Mouse (Mus musculus) neural tube, embryonic 13.5 days (tissue): Measurements from ENCODE around the gene Olfr1395. TPM values are rescaled to one million over a fixed set of nuclear protein-coding genes. Genes with fewer than 3 reads are reported as not detected.
A peak's percentile ranks its signal among the peaks of the same experiment; 100 is the strongest.
"Not testable (repeated sequence)": the region's sequence is repeated elsewhere in the genome, so short reads cannot be mapped to it uniquely, and the experiment has no call there.

ENCODE experiments used
- ATAC-seq: fragments of 200-750 bp; cut with Nextera tagmentation; 2 replicates; pipeline ENCODE4 v1.8.0; 2017; ENCODE audit warnings: low read depth, mild to moderate bottlenecking, moderate TSS enrichment, moderate library complexity
- H3K27ac ChIP-seq: fragments of 300-500 bp; sonication (generic); replicated peaks from 2 replicates; pipeline ENCODE4 v1.5.1; 2015; ENCODE audit warnings: moderate library complexity, mild to moderate bottlenecking, inconsistent platforms
- H3K27me3 ChIP-seq: fragments of 300-500 bp; sonication (generic); 2 replicates; pipeline ENCODE4 v1.6.1; 2015; ENCODE audit warnings: mild to moderate bottlenecking, inconsistent platforms
- H3K36me3 ChIP-seq: fragments of 300-500 bp; sonication (generic); 2 replicates; pipeline ENCODE4 v1.6.1; 2015; ENCODE audit warnings: mild to moderate bottlenecking, inconsistent platforms
- H3K4me1 ChIP-seq: fragments of 300-500 bp; sonication (generic); replicated peaks from 2 replicates; pipeline ENCODE4 v1.6.1; 2015; ENCODE audit warnings: inconsistent platforms
- H3K4me2 ChIP-seq: fragments of 300-500 bp; sonication (generic); 2 replicates; pipeline ENCODE4 v1.6.1; 2015; ENCODE audit warnings: inconsistent platforms, mild to moderate bottlenecking, moderate library complexity
- H3K4me3 ChIP-seq: fragments of 300-500 bp; sonication (generic); 2 replicates; pipeline ENCODE4 v1.5.1; 2015; ENCODE audit warnings: mild to moderate bottlenecking, inconsistent platforms
- H3K9ac ChIP-seq: fragments of 300-500 bp; sonication (generic); 2 replicates; pipeline ENCODE4 v1.6.1; 2015; ENCODE audit warnings: moderate library complexity, mild to moderate bottlenecking, inconsistent platforms
- H3K9me3 ChIP-seq: fragments of 300-500 bp; sonication (generic); 2 replicates; pipeline ENCODE4 v1.6.1; 2016; ENCODE audit warnings: inconsistent platforms
- WGBS: fragments of 180-500 bp; shearing (Covaris S2); methylation state at CpG from one replicate; pipeline ENCODE4 v1.1.7; 2015; 5-methylcytosine and 5-hydroxymethylcytosine counted together
- polyA plus RNA-seq: library from polyadenylated mRNA; unstranded; fragments of >200 nt; fragmentation: Nextera tagmentation; extraction: Ambion mirVana; gene quantifications from 2 replicates; pipeline ENCODE4 v1.2.1, GENCODE M21; 2015

Gene Olfr1395
- polyA plus RNA-seq, 1 experiment from 2014 or later, result not detected

GRCm38 (mm10) chr11:49114158-49114557 is 27.9 kb upstream of the Olfr1395 start:
- no peak overlapping the region for H3K27ac ChIP-seq
- no peaks in the 10 kb centered on the region for H3K4me1 ChIP-seq
- H3K27me3 ChIP-seq, result no peaks in the 10 kb centered on the region
- no peak overlapping the region for H3K4me2 ChIP-seq
- no peaks in the 10 kb centered on the region for H3K9me3 ChIP-seq
- no peak for ATAC-seq
- no peak overlapping the region for H3K4me3 ChIP-seq
- 75% methylated on average over 2 of the region's 2 CpGs for WGBS
- H3K36me3 ChIP-seq, result no peaks in the 10 kb centered on the region
- H3K9ac ChIP-seq, result no peak overlapping the region

- H3K9ac ChIP-seq, result no peak within 1 kb of the TSS
- H3K27me3 ChIP-seq, result no peaks in the 10 kb centered on the region
- H3K4me3 ChIP-seq, result no peak within 1 kb of the TSS
- no peaks in the 10 kb centered on the region for H3K4me1 ChIP-seq
- no peaks in the 10 kb centered on the region for H3K9me3 ChIP-seq
- no peak for ATAC-seq
- H3K36me3 ChIP-seq, result no peaks in the 10 kb centered on the region
- no peak within 1 kb of the TSS for H3K27ac ChIP-seq
- no peak within 1 kb of the TSS for H3K4me2 ChIP-seq
Observed at GRCm38 (mm10) chr11:49114774-49115173, 27.3 kb upstream of the Olfr1395 start, which contains the start of gene Olfr1396. Olfr1396 (minus strand) TSS chr11:49114874.

- Histone ChIP-seq H3K27ac (no peak overlapping the region), H3K36me3 (no peaks in the 10 kb centered on the region), H3K4me1 (no peaks in the 10 kb centered on the region), H3K9me3 (no peaks in the 10 kb centered on the region), H3K27me3 (no peaks in the 10 kb centered on the region), H3K9ac (no peak overlapping the region), H3K4me3 (no peak overlapping the region), H3K4me2 (no peak overlapping the region)
- WGBS, result 81% methylated on average over 3 of the region's 3 CpGs
- no peak for ATAC-seq
Observed at GRCm38 (mm10) chr11:49119635-49120034, 22.4 kb upstream of the Olfr1395 start.

- WGBS, result 84% methylated on average over 2 of the region's 2 CpGs
- H3K27ac ChIP-seq, result no peak overlapping the region
- H3K9ac ChIP-seq, result no peak overlapping the region
- no peaks in the 10 kb centered on the region for H3K36me3 ChIP-seq
- H3K27me3 ChIP-seq, result no peaks in the 10 kb centered on the region
- no peak overlapping the region for H3K4me2 ChIP-seq
- no peak for ATAC-seq
- no peaks in the 10 kb centered on the region for H3K4me1 ChIP-seq
- no peaks in the 10 kb centered on the region for H3K9me3 ChIP-seq
- H3K4me3 ChIP-seq, result no peak overlapping the region
Observed at GRCm38 (mm10) chr11:49124169-49124568, 17.9 kb upstream of the Olfr1395 start.

- Histone ChIP-seq H3K36me3 (no peaks in the 10 kb centered on the region), H3K4me3 (no peak within 1 kb of the TSS), H3K9me3 (no peaks in the 10 kb centered on the region), H3K4me2 (no peak within 1 kb of the TSS), H3K9ac (no peak within 1 kb of the TSS), H3K4me1 (no peaks in the 10 kb centered on the region), H3K27ac (no peak within 1 kb of the TSS), H3K27me3 (no peaks in the 10 kb centered on the region)
- no peak for ATAC-seq
- 76% methylated on average over 1 of the region's 1 CpGs for whole genome bisulfite sequencing
Observed at GRCm38 (mm10) chr11:49154077-49154476, 12.0 kb downstream of the Olfr1395 start, which contains the start of gene Olfr1394. Olfr1394 (plus strand) TSS chr11:49154377.

GRCm38 (mm10) chr11:49156821-49157814 is 15.0 kb downstream of the Olfr1395 start:
- no peak overlapping the region for H3K4me2 ChIP-seq
- no peak overlapping the region for H3K9ac ChIP-seq
- H3K36me3 ChIP-seq, result no peaks in the 10 kb centered on the region
- H3K4me3 ChIP-seq, result no peak overlapping the region
- no peaks in the 10 kb centered on the region for H3K9me3 ChIP-seq
- no peaks in the 10 kb centered on the region for H3K27me3 ChIP-seq
- H3K4me1 ChIP-seq, result no peaks in the 10 kb centered on the region
- ATAC-seq, result no peak
- 93% methylated on average over 2 of the region's 2 CpGs for WGBS
- H3K27ac ChIP-seq, result no peak overlapping the region

- H3K4me3 ChIP-seq, result peak overlapping the region; percentile 41
- no peak overlapping the region for H3K27ac ChIP-seq
- no peaks in the 10 kb centered on the region for H3K9me3 ChIP-seq
- peaks cover 7% of the 10 kb centered on the region for H3K4me1 ChIP-seq
- peak; percentile 79 for ATAC-seq
- peaks cover 26% of the 10 kb centered on the region for H3K27me3 ChIP-seq
- 7% methylated on average over 50 of the region's 50 CpGs for WGBS
- no peaks in the 10 kb centered on the region for H3K36me3 ChIP-seq
- H3K9ac ChIP-seq, result peak overlapping the region; percentile 56
- H3K4me2 ChIP-seq, result peak overlapping the region; percentile 69
Observed at GRCm38 (mm10) chr11:49168839-49169611, 27.0 kb downstream of the Olfr1395 start.

- Histone ChIP-seq H3K9me3 (no peaks in the 10 kb centered on the region), H3K36me3 (no peaks in the 10 kb centered on the region), H3K4me3 (no peak overlapping the region), H3K9ac (no peak overlapping the region), H3K4me1 (peaks cover 7% of the 10 kb centered on the region), H3K4me2 (no peak overlapping the region), H3K27ac (no peak overlapping the region), H3K27me3 (peaks cover 26% of the 10 kb centered on the region)
- no peak for ATAC-seq
- WGBS, result 88% methylated on average over 4 of the region's 4 CpGs
Observed at GRCm38 (mm10) chr11:49170576-49170975, 28.5 kb downstream of the Olfr1395 start.

- H3K4me2 ChIP-seq, result no peak overlapping the region
- H3K4me3 ChIP-seq, result no peak overlapping the region
- no peak overlapping the region for H3K9ac ChIP-seq
- H3K36me3 ChIP-seq, result no peaks in the 10 kb centered on the region
- no peak for ATAC-seq
- H3K9me3 ChIP-seq, result no peaks in the 10 kb centered on the region
- 88% methylated on average over 8 of the region's 8 CpGs for WGBS
- H3K27me3 ChIP-seq, result no peaks in the 10 kb centered on the region
- H3K27ac ChIP-seq, result no peak overlapping the region
- H3K4me1 ChIP-seq, result no peaks in the 10 kb centered on the region
Observed at GRCm38 (mm10) chr11:49175345-49175744, 33.3 kb downstream of the Olfr1395 start.

GRCm38 (mm10) chr11:49176047-49176779 is 34.1 kb downstream of the Olfr1395 start:
- not testable (repeated sequence) for H3K4me2 ChIP-seq, H3K27me3 ChIP-seq, H3K4me1 ChIP-seq, H3K9me3 ChIP-seq, ATAC-seq, H3K4me3 ChIP-seq, H3K36me3 ChIP-seq, H3K27ac ChIP-seq, H3K9ac ChIP-seq
- WGBS, result 66% methylated on average over 4 of the region's 4 CpGs

- ATAC-seq, result no peak
- Histone ChIP-seq H3K9ac (no peak overlapping the region), H3K27ac (no peak overlapping the region), H3K9me3 (no peaks in the 10 kb centered on the region), H3K4me3 (no peak overlapping the region), H3K36me3 (no peaks in the 10 kb centered on the region), H3K4me1 (no peaks in the 10 kb centered on the region), H3K27me3 (no peaks in the 10 kb centered on the region), H3K4me2 (no peak overlapping the region)
- 73% methylated on average over 1 of the region's 1 CpGs for WGBS
Observed at GRCm38 (mm10) chr11:49183172-49183571, 41.1 kb downstream of the Olfr1395 start.

GRCm38 (mm10) chr11:49186452-49186851 is 44.4 kb downstream of the Olfr1395 start:
- no peak for ATAC-seq
- no peak overlapping the region for H3K4me2 ChIP-seq
- H3K27ac ChIP-seq, result no peak overlapping the region
- whole genome bisulfite sequencing, result 86% methylated on average over 6 of the region's 6 CpGs
- H3K9ac ChIP-seq, result no peak overlapping the region
- no peaks in the 10 kb centered on the region for H3K9me3 ChIP-seq
- no peak overlapping the region for H3K4me3 ChIP-seq
- H3K4me1 ChIP-seq, result no peaks in the 10 kb centered on the region
- H3K27me3 ChIP-seq, result no peaks in the 10 kb centered on the region
- H3K36me3 ChIP-seq, result no peaks in the 10 kb centered on the region
